Mouse (Mus musculus) liver, embryonic 13.5 days (tissue): ENCODE results near the gene Dll4. TPM values are rescaled to one million over a fixed set of nuclear protein-coding genes. Genes with fewer than 3 reads are reported as not detected.

Experiments used
- ATAC-seq: fragments of 200-750 bp; cut with Nextera tagmentation; 2 replicates; pipeline ENCODE4 v1.8.0; 2017; ENCODE audit warnings: low read depth, mild to moderate bottlenecking, moderate number of reproducible peaks, moderate library complexity
- DNase-seq: peaks from one replicate; pipeline ENCODE4 v3.0.0; 2022
- H3K27ac ChIP-seq: fragments of 300-500 bp; sonication (generic); 2 replicates; pipeline ENCODE4 v1.5.1; 2015; ENCODE audit warnings: moderate library complexity, mild to moderate bottlenecking, inconsistent platforms
- H3K27me3 ChIP-seq: fragments of 300-500 bp; sonication (generic); 2 replicates; pipeline ENCODE4 v1.6.1; 2015; ENCODE audit warnings: mild to moderate bottlenecking, inconsistent platforms
- H3K36me3 ChIP-seq: fragments of 300-500 bp; sonication (generic); 2 replicates; pipeline ENCODE4 v1.6.1; 2015; ENCODE audit warnings: mild to moderate bottlenecking, inconsistent platforms
- H3K4me1 ChIP-seq: fragments of 300-500 bp; sonication (generic); replicated peaks from 2 replicates; pipeline ENCODE4 v1.6.1; 2015; ENCODE audit warnings: inconsistent platforms
- H3K4me2 ChIP-seq: fragments of 300-500 bp; sonication (generic); 2 replicates; pipeline ENCODE4 v1.6.1; 2015; ENCODE audit warnings: inconsistent platforms, mild to moderate bottlenecking, moderate library complexity
- H3K4me3 ChIP-seq: fragments of 300-500 bp; sonication (generic); replicated peaks from 2 replicates; pipeline ENCODE4 v1.5.1; 2015; ENCODE audit warnings: mild to moderate bottlenecking, inconsistent platforms
- H3K9ac ChIP-seq: fragments of 300-500 bp; sonication (generic); 2 replicates; pipeline ENCODE4 v1.6.1; 2015; ENCODE audit warnings: mild to moderate bottlenecking, inconsistent platforms
- H3K9me3 ChIP-seq: fragments of 300-500 bp; sonication (generic); replicated peaks from 2 replicates; pipeline ENCODE4 v1.6.1; 2016; ENCODE audit warnings: inconsistent platforms
- WGBS: fragments of 180-500 bp; shearing (Covaris S2); methylation state at CpG from one replicate; pipeline ENCODE4 v1.1.7; 2015; ENCODE audit not compliant: insufficient replicate concordance; 5-methylcytosine and 5-hydroxymethylcytosine counted together
- polyA plus RNA-seq: library from polyadenylated mRNA; unstranded; fragments of >200 nt; fragmentation: Nextera tagmentation; extraction: Ambion mirVana; gene quantifications from 2 replicates; pipeline ENCODE4 v1.2.1, GENCODE M21; 2015

Dll4 gene
- polyA plus RNA-seq, 1 experiment from 2014 or later = 1.9 TPM

DNA sequence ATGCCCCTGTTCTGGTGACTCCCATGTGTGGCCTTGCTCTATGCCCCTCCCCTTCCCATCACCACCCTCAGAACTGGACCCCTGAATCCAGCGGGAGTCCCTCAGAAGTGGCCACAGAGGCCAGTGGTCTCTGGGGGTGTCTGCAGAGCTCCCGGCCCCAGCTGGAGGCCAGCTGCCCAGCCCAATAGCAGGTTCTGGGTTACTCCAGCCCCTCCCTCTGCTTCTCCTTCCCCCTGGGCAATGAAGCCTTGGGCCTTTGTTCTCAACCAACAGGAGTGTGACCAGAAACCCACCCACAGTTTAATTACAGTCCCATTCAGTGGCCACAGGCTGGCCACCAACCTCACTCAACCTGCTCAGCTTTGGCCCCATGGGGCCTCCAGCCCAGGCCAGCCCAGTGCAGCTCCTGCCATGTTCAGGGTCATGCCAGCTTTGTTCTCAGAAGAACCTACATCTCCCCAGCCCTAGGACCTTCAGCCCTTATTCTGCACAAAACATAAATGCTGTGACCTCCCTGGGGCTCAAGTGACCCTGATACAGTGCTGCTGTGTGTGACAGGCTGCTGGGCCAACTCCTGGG lies 13.1 kb upstream of the Dll4 start:
- Histone ChIP-seq H3K4me2 (no peak overlapping the region), H3K9ac (no peak overlapping the region), H3K4me3 (no peak overlapping the region), H3K27me3 (no peaks in the 10 kb centered on the region; the same call in 1 of the 2 replicates), H3K27ac (no peak overlapping the region; the same call in 1 of the 2 replicates), H3K9me3 (no peaks in the 10 kb centered on the region), H3K4me1 (0 out of 2 replicates have a peak, but pooled peaks cover 4% of the 10 kb centered on the region), H3K36me3 (no peaks in the 10 kb centered on the region)
- ATAC-seq (no peak), DNase-seq (no peak)
- WGBS = 56% methylated on average over 2 of the region's 2 CpGs

DNA sequence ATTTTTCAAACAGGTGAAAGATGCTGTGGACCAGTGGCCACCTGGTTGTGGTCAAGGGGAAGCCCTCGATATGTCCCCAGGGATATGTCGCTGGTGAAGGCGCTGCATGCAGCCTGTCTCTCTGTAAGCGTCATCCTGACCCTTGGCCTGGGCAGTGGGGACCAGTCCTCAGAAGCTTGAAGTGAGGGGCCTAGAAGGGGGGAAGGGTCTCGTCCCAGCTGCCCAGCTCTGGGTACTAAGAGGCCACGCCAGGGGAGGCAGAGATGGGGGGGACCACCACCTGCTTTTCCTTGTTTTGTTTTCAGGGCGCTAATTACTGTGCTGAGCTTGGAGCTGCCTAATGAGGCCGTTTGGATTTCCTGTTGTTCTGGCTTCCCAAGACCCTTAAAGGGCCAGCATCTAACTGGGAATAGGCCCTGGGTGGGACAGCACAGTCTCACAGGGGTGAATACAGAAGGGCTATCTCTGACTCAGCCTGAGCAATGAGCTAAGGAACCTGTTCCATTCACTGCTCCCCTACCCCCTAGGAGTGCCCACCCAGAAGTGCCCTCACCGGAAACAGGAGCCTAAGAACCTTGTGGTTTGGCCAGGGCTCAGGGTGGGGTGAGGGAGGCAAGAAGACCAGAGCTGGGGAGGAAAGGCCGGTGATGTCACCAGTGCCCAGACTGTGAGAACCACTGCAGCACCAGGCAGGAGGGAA lies 11.7 kb upstream of the Dll4 start:
- ATAC-seq (no peak), DNase-seq (no peak)
- H3K9me3 ChIP-seq = no peaks in the 10 kb centered on the region
- no peak overlapping the region for H3K4me3 ChIP-seq
- 44% methylated on average over 10 of the region's 10 CpGs for WGBS
- no peaks in the 10 kb centered on the region; the same call in 1 of the 2 replicates for H3K27me3 ChIP-seq
- H3K9ac ChIP-seq = no peak overlapping the region
- H3K4me2 ChIP-seq = no peak overlapping the region
- H3K27ac ChIP-seq = no peak overlapping the region
- peaks cover 12% of the 10 kb centered on the region for H3K4me1 ChIP-seq
- no peaks in the 10 kb centered on the region for H3K36me3 ChIP-seq

DNA sequence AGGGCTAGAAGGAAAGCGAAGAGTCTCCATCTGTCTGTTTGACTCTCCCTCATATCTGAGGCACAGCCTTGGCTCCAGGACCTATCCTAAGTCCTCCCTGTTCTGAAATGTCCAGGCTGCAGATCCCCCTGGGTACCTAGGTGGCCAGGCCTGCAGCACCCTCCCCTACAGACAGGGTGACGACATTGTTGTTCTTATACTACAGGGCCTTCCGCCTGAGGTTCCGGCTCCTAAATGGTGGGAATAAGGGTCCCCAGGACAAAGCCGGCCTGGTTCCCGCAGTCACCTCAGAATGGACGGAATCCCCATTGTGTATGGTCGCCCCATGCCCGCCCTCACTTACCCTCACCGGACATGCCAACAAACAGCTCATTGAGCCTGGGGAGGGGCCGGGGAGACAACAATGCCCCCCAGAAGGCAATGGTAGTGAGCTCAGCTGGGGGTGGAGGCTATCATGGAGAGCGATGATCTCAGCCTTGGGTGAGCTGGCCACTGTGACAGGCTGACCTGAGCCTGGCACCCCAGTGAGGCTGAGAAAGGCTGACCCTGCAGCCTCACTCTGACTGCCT lies 10.8 kb upstream of the Dll4 start:
- Histone ChIP-seq H3K36me3 (no peaks in the 10 kb centered on the region), H3K27me3 (no peaks in the 10 kb centered on the region; the same call in 1 of the 2 replicates), H3K4me2 (no peak overlapping the region), H3K4me3 (no peak overlapping the region), H3K9ac (no peak overlapping the region), H3K27ac (no peak overlapping the region), H3K9me3 (no peaks in the 10 kb centered on the region), H3K4me1 (peaks cover 16% of the 10 kb centered on the region)
- ATAC-seq (0 out of 2 replicates have a peak, but pooled peaks have one; percentile 4), DNase-seq (no peak)
- 64% methylated on average over 12 of the region's 12 CpGs for WGBS

DNA sequence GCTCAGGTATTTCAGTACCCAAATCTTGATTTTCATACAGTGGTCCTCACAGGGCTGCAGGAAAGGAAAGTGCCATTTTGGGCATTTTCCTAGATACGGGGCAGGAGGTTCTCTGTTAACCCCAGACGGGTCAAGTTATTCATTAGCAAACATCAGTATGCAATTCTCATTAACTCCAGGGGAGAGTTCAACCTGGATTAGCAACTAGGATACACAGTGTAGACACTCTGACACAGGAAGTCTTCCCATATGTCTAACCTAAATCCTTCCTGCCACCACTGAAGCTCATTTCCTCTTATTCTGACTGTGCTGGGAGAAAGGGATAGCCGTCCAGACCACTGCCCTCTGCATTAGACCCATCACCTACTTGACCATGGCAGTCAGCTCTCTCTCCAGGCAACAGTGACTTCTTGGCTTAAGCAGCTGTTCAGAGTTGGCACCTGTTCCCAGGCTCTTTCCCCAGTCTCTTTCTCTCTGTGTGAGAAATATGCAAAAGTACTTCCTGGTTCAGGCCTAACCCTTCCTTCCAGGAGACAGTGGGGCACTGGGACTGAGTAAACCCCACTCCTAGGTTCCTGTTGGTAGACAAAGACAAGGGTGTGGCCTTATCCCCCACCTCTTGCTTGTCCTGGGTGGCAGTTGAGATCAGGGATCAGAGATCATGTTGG lies 7.4 kb upstream of the Dll4 start:
- DNase-seq (no peak), ATAC-seq (no peak)

GRCm38 (mm10) chr2:119320571-119320970 lies 5.0 kb upstream of the Dll4 start:
- DNase-seq (no peak), ATAC-seq (peak; percentile 75)
- peaks cover 56% of the 10 kb centered on the region for H3K27me3 ChIP-seq
- 32% methylated on average over 8 of the region's 8 CpGs for WGBS
- H3K9me3 ChIP-seq = no peaks in the 10 kb centered on the region
- peak overlapping the region; percentile 60 for H3K27ac ChIP-seq
- no peak overlapping the region for H3K4me3 ChIP-seq
- H3K9ac ChIP-seq = peak overlapping the region; percentile 70
- H3K4me2 ChIP-seq = peak overlapping the region; percentile 80
- no peaks in the 10 kb centered on the region for H3K36me3 ChIP-seq
- peaks cover 67% of the 10 kb centered on the region for H3K4me1 ChIP-seq

More for the DNA sequence above, 7.4 kb upstream of the Dll4 start:
- H3K4me3 ChIP-seq = no peak overlapping the region
- peaks cover 45% of the 10 kb centered on the region for H3K4me1 ChIP-seq
- peaks cover 32% of the 10 kb centered on the region for H3K27me3 ChIP-seq
- H3K4me2 ChIP-seq = no peak overlapping the region
- H3K9me3 ChIP-seq = no peaks in the 10 kb centered on the region
- 0 out of 2 replicates have a peak overlapping the region, but pooled peaks have one; percentile 6 for H3K27ac ChIP-seq
- 66% methylated on average over 3 of the region's 3 CpGs for WGBS
- H3K36me3 ChIP-seq = no peaks in the 10 kb centered on the region
- H3K9ac ChIP-seq = no peak overlapping the region

DNA sequence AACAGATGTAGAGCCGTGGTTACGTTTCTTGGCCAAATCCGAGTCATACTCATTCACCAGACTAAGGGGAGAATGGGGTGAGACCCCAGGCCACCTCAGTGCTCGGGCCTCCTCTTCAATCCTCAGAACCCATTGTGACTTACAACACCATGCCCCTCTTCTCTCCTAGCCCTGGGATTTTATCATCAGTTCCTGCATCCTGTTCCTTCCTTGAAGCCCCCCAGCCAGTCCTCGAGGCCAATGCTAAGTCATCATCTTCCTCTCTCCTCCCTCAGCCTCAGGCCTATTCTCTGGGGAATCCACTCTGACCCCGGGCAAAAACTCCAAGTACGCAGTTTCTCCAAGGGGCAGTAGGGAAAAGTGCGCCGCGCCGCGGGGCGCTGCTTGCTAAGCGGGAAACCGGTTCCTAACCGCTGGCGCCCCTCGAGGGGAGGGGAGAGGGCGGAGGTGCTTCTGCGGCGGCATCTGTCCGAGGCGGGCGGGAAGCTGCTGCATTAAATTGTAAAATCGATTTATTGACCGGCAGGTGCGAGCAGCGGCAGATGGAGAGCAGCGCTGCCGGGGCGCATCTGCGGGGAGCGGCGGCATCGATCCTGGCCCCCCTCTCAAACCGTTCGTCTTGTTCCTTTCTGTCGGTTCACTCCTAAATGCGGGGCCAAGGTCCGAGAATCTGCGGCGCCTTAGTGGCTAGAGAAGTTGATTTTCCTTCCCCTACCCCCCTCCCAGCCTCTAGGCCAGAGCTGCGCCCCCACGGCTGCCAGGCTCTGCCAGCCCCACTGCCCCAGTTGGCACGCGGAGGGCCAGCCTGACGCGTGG lies 3.6 kb upstream of the Dll4 start:
- ATAC-seq (no peak), DNase-seq (no peak)
- Histone ChIP-seq H3K27ac (peak overlapping the region; percentile 69), H3K4me1 (peaks cover 81% of the 10 kb centered on the region), H3K4me3 (peak overlapping the region; percentile 51), H3K36me3 (no peaks in the 10 kb centered on the region), H3K4me2 (peak overlapping the region; percentile 80), H3K9ac (peak overlapping the region; percentile 70), H3K27me3 (peaks cover 70% of the 10 kb centered on the region), H3K9me3 (no peaks in the 10 kb centered on the region)
- WGBS = 4% methylated on average over 48 of the region's 48 CpGs

GRCm38 (mm10) chr2:119322587-119323300 lies 2.8 kb upstream of the Dll4 start:
- H3K4me3 ChIP-seq = peak overlapping the region; percentile 51
- peak overlapping the region; percentile 80 for H3K4me2 ChIP-seq
- H3K4me1 ChIP-seq = peaks cover 88% of the 10 kb centered on the region
- peak; percentile 68 for ATAC-seq
- H3K9ac ChIP-seq = peak overlapping the region; percentile 70
- H3K27me3 ChIP-seq = peaks cover 77% of the 10 kb centered on the region
- peak overlapping the region; percentile 69 for H3K27ac ChIP-seq
- no peaks in the 10 kb centered on the region for H3K36me3 ChIP-seq
- 8% methylated on average over 39 of the region's 39 CpGs for WGBS
- no peak for DNase-seq
- H3K9me3 ChIP-seq = no peaks in the 10 kb centered on the region

DNA sequence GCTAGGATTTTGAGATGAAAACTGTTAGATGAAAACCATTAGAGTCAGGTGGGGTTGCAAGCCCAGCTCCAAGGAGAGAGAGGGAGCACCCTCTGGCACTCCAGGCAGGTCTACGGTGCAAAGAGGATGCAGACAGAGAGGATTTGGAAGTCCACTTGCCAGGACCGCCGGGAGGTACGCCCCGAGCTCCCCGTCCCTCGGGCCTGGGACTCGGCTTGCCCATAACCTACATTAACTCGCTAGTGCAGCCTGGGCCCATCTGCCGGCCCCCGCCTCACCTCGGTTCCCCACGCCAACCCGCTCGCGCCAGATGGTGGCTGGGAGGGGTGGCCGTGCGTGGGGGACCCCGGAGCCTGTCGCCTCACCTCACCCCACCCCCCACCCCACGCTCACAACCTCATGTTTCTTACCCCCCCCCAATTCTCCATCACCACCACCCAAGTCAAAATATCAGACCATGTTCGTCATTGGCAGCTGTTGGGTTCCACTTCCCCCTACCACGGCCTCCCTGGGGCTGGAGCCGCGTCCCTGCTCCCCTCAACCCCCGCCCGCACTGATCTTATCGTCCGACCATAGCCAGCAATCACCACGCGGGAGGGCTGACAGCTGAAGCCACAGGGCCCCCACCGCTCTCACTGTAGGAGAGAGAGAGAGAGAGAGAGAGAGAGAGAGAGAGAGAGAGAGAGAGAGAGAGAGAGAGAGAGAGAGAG lies 1.6 kb upstream of the Dll4 start:
- Histone ChIP-seq H3K36me3 (no peaks in the 10 kb centered on the region), H3K4me3 (peak overlapping the region; percentile 52), H3K4me2 (peak overlapping the region; percentile 62), H3K4me1 (peaks cover 80% of the 10 kb centered on the region), H3K9ac (peak overlapping the region; percentile 17; the same call in 1 of the 2 replicates), H3K9me3 (no peaks in the 10 kb centered on the region), H3K27ac (no peak overlapping the region), H3K27me3 (peaks cover 90% of the 10 kb centered on the region)
- DNase-seq = no peak
- WGBS = 10% methylated on average over 32 of the region's 32 CpGs
- no peak for ATAC-seq

DNA sequence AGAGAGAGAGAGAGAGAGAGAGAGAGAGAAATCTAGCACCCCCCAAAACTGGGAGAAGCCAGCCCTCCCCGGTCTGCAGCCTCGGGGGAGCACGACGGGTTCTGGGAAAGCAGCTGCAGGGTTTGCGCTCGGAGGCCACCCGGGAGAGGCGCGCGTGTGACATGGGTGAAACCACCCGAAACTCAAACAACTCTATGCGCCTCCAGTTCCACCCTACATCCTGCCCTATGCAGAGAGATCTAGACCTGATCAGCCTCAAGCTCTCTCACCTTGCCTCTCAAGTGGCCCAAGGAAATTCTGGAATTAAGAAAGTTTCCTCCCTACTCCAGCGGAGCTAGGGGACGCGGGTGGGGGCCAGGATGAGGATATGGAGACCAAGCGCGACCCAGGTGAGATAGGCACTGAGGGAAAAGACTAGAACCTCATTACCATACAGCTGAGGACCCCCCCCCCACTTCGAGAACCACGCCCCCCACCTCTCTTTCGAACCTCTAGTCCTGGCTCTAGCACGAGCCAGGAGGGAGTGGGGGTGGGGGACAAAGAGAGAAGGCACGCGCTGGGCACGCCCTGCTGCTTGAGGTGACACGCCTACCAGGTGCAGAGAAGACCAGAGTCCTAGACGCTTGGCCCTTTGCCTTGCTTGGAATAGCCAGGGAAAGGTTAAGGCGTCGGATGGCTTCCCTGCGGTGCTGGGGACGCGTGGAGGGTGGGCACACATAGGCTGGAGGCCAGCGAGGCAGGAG lies 837 bp upstream of the Dll4 start:
- Histone ChIP-seq H3K9ac (peak overlapping the region; percentile 13; the same call in 1 of the 2 replicates), H3K4me3 (peak overlapping the region; percentile 52), H3K4me1 (peaks cover 75% of the 10 kb centered on the region), H3K4me2 (peak overlapping the region; percentile 62), H3K36me3 (no peaks in the 10 kb centered on the region), H3K27me3 (peaks cover 97% of the 10 kb centered on the region), H3K27ac (no peak overlapping the region), H3K9me3 (no peaks in the 10 kb centered on the region)
- 0% methylated on average over 32 of the region's 32 CpGs for whole genome bisulfite sequencing
- DNase-seq (no peak), ATAC-seq (no peak)
